Mouse (Mus musculus): ENCODE measurements around the gene Ccdc3. TPM values are rescaled to one million over a fixed set of nuclear protein-coding genes. Genes with fewer than 3 reads are reported as not detected.

Ccdc3 gene
- polyA plus RNA-seq, 1 experiment from 2014 or later: 12.4 TPM

- no peak overlapping the region for H3K4me3 ChIP-seq (ENCODE audit: low read length)
- ATAC-seq (ENCODE audit: low FRiP score, low TSS enrichment): no peak
- no peaks in the 10 kb centered on the region for H3K36me3 ChIP-seq (ENCODE audit: control insufficient read depth, insufficient read depth, low read length)
- H3K4me2 ChIP-seq (replicated peaks; ENCODE audit: low read depth, low read length): no peak overlapping the region
- no peaks in the 10 kb centered on the region for H3K27me3 ChIP-seq (ENCODE audit: control insufficient read depth, insufficient read depth, low read length)
- no peak overlapping the region for H3K9ac ChIP-seq (ENCODE audit: low read depth, low read length)
- WGBS: 76% methylated on average over 8 of the region's 8 CpGs
- H3K4me1 ChIP-seq (ENCODE audit: control insufficient read depth, insufficient read depth, low read length): 0 out of 2 replicates have a peak, but pooled peaks cover 2% of the 10 kb centered on the region
- no peaks in the 10 kb centered on the region for H3K9me3 ChIP-seq (ENCODE audit: control insufficient read depth, low read length)
- no peak overlapping the region for H3K27ac ChIP-seq (ENCODE audit: low read depth, low read length)
Measured at GRCm38 (mm10) chr2:5114386-5114785, 23.2 kb upstream of the Ccdc3 start.

GRCm38 (mm10) chr2:5116856-5117532, 20.6 kb upstream of the Ccdc3 start:
- no peak overlapping the region for H3K9ac ChIP-seq (ENCODE audit: low read depth, low read length)
- H3K27me3 ChIP-seq (ENCODE audit: control insufficient read depth, insufficient read depth, low read length): no peaks in the 10 kb centered on the region
- no peak for ATAC-seq (ENCODE audit: low FRiP score, low TSS enrichment)
- no peak overlapping the region for H3K27ac ChIP-seq (ENCODE audit: low read depth, low read length)
- no peaks in the 10 kb centered on the region for H3K9me3 ChIP-seq (ENCODE audit: control insufficient read depth, low read length)
- H3K4me3 ChIP-seq (ENCODE audit: low read length): no peak overlapping the region
- WGBS: 30% methylated on average over 5 of the region's 5 CpGs
- H3K4me1 ChIP-seq (ENCODE audit: control insufficient read depth, insufficient read depth, low read length): 0 out of 2 replicates have a peak, but pooled peaks cover 2% of the 10 kb centered on the region
- H3K36me3 ChIP-seq (ENCODE audit: control insufficient read depth, insufficient read depth, low read length): no peaks in the 10 kb centered on the region
- no peak overlapping the region for H3K4me2 ChIP-seq (replicated peaks; ENCODE audit: low read depth, low read length)

DNA sequence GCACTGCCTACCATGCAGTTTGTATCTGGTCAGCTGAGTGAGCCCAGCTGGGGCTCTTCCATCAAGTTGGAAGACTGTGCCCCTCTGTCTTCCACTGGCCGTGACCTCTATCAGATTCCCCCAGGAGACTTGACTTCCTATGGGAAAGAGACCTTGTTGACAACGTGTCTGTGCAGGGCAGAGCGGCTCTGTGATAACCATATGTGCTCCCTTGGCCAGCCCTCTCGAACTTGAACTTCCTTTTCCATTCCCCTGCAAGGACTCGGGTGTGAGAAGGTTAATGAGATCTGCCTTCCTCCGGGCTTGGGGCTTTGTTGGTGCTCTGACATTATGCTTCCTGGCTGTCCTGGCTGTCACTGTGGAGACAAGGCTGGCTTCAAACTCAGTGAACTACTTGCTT, 12.1 kb upstream of the Ccdc3 start:
- Histone ChIP-seq H3K27me3 (ENCODE audit: control insufficient read depth, insufficient read depth, low read length) (no peaks in the 10 kb centered on the region), H3K4me3 (ENCODE audit: low read length) (no peak overlapping the region), H3K27ac (ENCODE audit: low read depth, low read length) (0 out of 2 replicates have a peak overlapping the region, but pooled peaks have one; percentile 24), H3K4me2 (replicated peaks; ENCODE audit: low read depth, low read length) (no peak overlapping the region), H3K4me1 (ENCODE audit: control insufficient read depth, insufficient read depth, low read length) (0 out of 2 replicates have a peak, but pooled peaks cover 4% of the 10 kb centered on the region), H3K36me3 (ENCODE audit: control insufficient read depth, insufficient read depth, low read length) (no peaks in the 10 kb centered on the region), H3K9ac (ENCODE audit: low read depth, low read length) (no peak overlapping the region), H3K9me3 (ENCODE audit: control insufficient read depth, low read length) (no peaks in the 10 kb centered on the region)
- WGBS: 19% methylated on average over 6 of the region's 6 CpGs
- ATAC-seq (ENCODE audit: low FRiP score, low TSS enrichment): 0 out of 2 replicates have a peak, but pooled peaks have one; percentile 35

- 75% methylated on average over 5 of the region's 5 CpGs for WGBS
- Histone ChIP-seq H3K36me3 (ENCODE audit: control insufficient read depth, insufficient read depth, low read length) (no peaks in the 10 kb centered on the region), H3K9me3 (ENCODE audit: control insufficient read depth, low read length) (no peaks in the 10 kb centered on the region), H3K27ac (ENCODE audit: low read depth, low read length) (no peak overlapping the region), H3K27me3 (ENCODE audit: control insufficient read depth, insufficient read depth, low read length) (no peaks in the 10 kb centered on the region), H3K4me3 (ENCODE audit: low read length) (no peak overlapping the region), H3K4me1 (ENCODE audit: control insufficient read depth, insufficient read depth, low read length) (0 out of 2 replicates have a peak, but pooled peaks cover 4% of the 10 kb centered on the region), H3K4me2 (replicated peaks; ENCODE audit: low read depth, low read length) (no peak overlapping the region), H3K9ac (ENCODE audit: low read depth, low read length) (no peak overlapping the region)
- no peak for ATAC-seq (ENCODE audit: low FRiP score, low TSS enrichment)
Measured at GRCm38 (mm10) chr2:5127369-5127768, 10.2 kb upstream of the Ccdc3 start.

DNA sequence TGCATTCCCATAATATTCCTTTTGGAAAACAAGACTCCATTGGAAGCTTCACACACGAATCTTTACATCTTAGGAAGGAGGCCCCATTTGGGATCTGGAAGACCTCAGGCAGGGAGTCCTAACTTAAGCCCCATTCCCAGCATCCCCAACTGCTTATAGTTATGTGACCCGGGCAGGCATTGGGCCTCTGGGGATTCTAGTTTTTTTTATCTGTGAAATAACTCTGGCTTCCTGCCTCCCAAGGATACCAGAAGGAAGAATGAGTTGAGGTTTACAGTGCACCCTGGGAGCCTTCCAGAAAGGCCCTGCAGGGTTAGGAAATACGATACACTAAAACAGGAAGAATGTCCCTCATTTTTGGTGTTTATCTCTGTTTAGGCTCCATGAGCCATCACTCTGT, 8.5 kb upstream of the Ccdc3 start:
- Histone ChIP-seq H3K27me3 (ENCODE audit: control insufficient read depth, insufficient read depth, low read length) (no peaks in the 10 kb centered on the region), H3K4me3 (ENCODE audit: low read length) (no peak overlapping the region), H3K4me1 (ENCODE audit: control insufficient read depth, insufficient read depth, low read length) (0 out of 2 replicates have a peak, but pooled peaks cover 4% of the 10 kb centered on the region), H3K9me3 (ENCODE audit: control insufficient read depth, low read length) (no peaks in the 10 kb centered on the region), H3K9ac (ENCODE audit: low read depth, low read length) (no peak overlapping the region), H3K27ac (ENCODE audit: low read depth, low read length) (peak overlapping the region; percentile 42; the same call in 1 of the 2 replicates), H3K4me2 (replicated peaks; ENCODE audit: low read depth, low read length) (no peak overlapping the region), H3K36me3 (ENCODE audit: control insufficient read depth, insufficient read depth, low read length) (no peaks in the 10 kb centered on the region)
- 46% methylated on average over 3 of the region's 3 CpGs for WGBS
- ATAC-seq (ENCODE audit: low FRiP score, low TSS enrichment): peak; percentile 49; the same call in 1 of the 2 replicates

- Histone ChIP-seq H3K4me2 (replicated peaks; ENCODE audit: low read depth, low read length) (no peak overlapping the region), H3K9me3 (ENCODE audit: control insufficient read depth, low read length) (no peaks in the 10 kb centered on the region), H3K36me3 (ENCODE audit: control insufficient read depth, insufficient read depth, low read length) (no peaks in the 10 kb centered on the region), H3K27ac (ENCODE audit: low read depth, low read length) (no peak overlapping the region), H3K27me3 (ENCODE audit: control insufficient read depth, insufficient read depth, low read length) (peaks cover under 1% of the 10 kb centered on the region; the same call in 1 of the 2 replicates), H3K9ac (ENCODE audit: low read depth, low read length) (no peak overlapping the region), H3K4me1 (ENCODE audit: control insufficient read depth, insufficient read depth, low read length) (no peaks in the 10 kb centered on the region; the same call in 1 of the 2 replicates), H3K4me3 (ENCODE audit: low read length) (no peak overlapping the region)
- no peak for ATAC-seq (ENCODE audit: low FRiP score, low TSS enrichment)
- 83% methylated on average over 4 of the region's 4 CpGs for WGBS
Measured at GRCm38 (mm10) chr2:5132046-5132445, 5.5 kb upstream of the Ccdc3 start.

GRCm38 (mm10) chr2:5134959-5135743, 2.4 kb upstream of the Ccdc3 start:
- WGBS: 59% methylated on average over 5 of the region's 5 CpGs

GRCm38 (mm10) chr2:5139961-5140360, 2.4 kb downstream of the Ccdc3 start:
- H3K27ac ChIP-seq (ENCODE audit: low read depth, low read length): no peak overlapping the region
- H3K4me2 ChIP-seq (replicated peaks; ENCODE audit: low read depth, low read length): no peak overlapping the region
- ATAC-seq (ENCODE audit: low FRiP score, low TSS enrichment): no peak

More at GRCm38 (mm10) chr2:5134959-5135743, 2.4 kb upstream of the Ccdc3 start:
- Histone ChIP-seq H3K27me3 (ENCODE audit: control insufficient read depth, insufficient read depth, low read length) (peaks cover 22% of the 10 kb centered on the region), H3K9me3 (ENCODE audit: control insufficient read depth, low read length) (no peaks in the 10 kb centered on the region), H3K4me2 (replicated peaks; ENCODE audit: low read depth, low read length) (no peak overlapping the region), H3K4me3 (ENCODE audit: low read length) (no peak overlapping the region), H3K36me3 (ENCODE audit: control insufficient read depth, insufficient read depth, low read length) (no peaks in the 10 kb centered on the region), H3K27ac (ENCODE audit: low read depth, low read length) (no peak overlapping the region), H3K9ac (ENCODE audit: low read depth, low read length) (no peak overlapping the region), H3K4me1 (ENCODE audit: control insufficient read depth, insufficient read depth, low read length) (peaks cover 13% of the 10 kb centered on the region)
- no peak for ATAC-seq (ENCODE audit: low FRiP score, low TSS enrichment)

DNA sequence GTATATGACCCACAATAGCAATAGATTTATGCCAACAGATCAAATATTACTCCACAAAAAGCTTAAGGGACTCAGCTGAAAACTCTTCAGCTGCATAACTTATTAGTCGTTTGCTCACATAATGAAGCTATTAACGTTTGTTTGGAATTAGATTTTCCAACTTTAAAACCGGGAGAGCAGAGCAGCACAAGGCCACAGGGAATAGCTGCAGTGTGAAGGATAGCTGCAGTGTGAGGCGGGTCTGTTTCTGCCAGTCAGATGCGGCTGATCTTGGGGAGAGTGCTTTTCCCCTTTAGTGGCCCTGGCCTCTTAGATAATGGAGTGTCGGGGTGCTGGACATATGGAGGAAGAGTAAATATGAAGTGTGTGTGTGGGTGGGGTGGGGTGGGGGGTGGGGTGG, 6.9 kb downstream of the Ccdc3 start:
- Histone ChIP-seq H3K36me3 (ENCODE audit: control insufficient read depth, insufficient read depth, low read length) (no peaks in the 10 kb centered on the region), H3K4me3 (ENCODE audit: low read length) (no peak overlapping the region), H3K4me1 (ENCODE audit: control insufficient read depth, insufficient read depth, low read length) (peaks cover 5% of the 10 kb centered on the region; the same call in 1 of the 2 replicates), H3K4me2 (replicated peaks; ENCODE audit: low read depth, low read length) (no peak overlapping the region), H3K9ac (ENCODE audit: low read depth, low read length) (no peak overlapping the region), H3K27me3 (ENCODE audit: control insufficient read depth, insufficient read depth, low read length) (no peaks in the 10 kb centered on the region), H3K9me3 (ENCODE audit: control insufficient read depth, low read length) (no peaks in the 10 kb centered on the region), H3K27ac (ENCODE audit: low read depth, low read length) (no peak overlapping the region)
- ATAC-seq (ENCODE audit: low FRiP score, low TSS enrichment): no peak
- WGBS: 63% methylated on average over 6 of the region's 6 CpGs

More at GRCm38 (mm10) chr2:5139961-5140360, 2.4 kb downstream of the Ccdc3 start:
- Histone ChIP-seq H3K9ac (ENCODE audit: low read depth, low read length) (no peak overlapping the region), H3K4me1 (ENCODE audit: control insufficient read depth, insufficient read depth, low read length) (peaks cover 13% of the 10 kb centered on the region), H3K4me3 (ENCODE audit: low read length) (no peak overlapping the region), H3K27me3 (ENCODE audit: control insufficient read depth, insufficient read depth, low read length) (peaks cover 22% of the 10 kb centered on the region), H3K36me3 (ENCODE audit: control insufficient read depth, insufficient read depth, low read length) (no peaks in the 10 kb centered on the region), H3K9me3 (ENCODE audit: control insufficient read depth, low read length) (no peaks in the 10 kb centered on the region)
- WGBS: 39% methylated on average over 4 of the region's 4 CpGs

Measured in kidney, embryonic 14.5 days (tissue).